Mouse (Mus musculus): ENCODE measurements around the gene Galnt13. TPM values are rescaled to one million over a fixed set of nuclear protein-coding genes. Genes with fewer than 3 reads are reported as not detected.
"Not testable (repeated sequence)": the region's sequence is repeated elsewhere in the genome, so short reads cannot be mapped to it uniquely, and the experiment has no call there.

The Galnt13 gene
- polyA plus RNA-seq, 1 experiment, result 0.62 TPM

DNA sequence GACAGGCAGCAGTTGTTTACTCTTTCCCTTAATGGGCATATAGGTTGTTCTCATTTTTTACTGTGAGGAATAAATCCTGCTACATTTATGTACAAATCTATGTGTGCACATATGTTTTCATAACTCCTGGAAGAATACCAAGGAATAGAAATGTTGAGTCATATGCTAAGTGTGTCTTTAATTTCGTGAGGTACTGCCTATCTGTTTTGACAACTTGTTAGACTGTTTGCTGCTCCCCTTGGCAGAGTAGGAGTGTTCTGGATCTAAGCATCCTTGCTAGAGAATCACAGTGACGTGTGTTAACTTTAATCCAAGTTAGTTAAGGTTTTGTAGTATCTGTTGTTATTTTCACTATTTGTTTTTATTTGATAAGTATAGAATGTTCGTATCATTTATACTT lies 91.0 kb downstream of the Galnt13 start:
- no peaks in the 10 kb centered on the region for H3K4me1 ChIP-seq (ENCODE audit: control insufficient read depth, insufficient read depth, low read length)
- H3K4me3 ChIP-seq (replicated peaks; ENCODE audit: control insufficient read depth, low read depth, low read length), result no peak overlapping the region
- H3K27ac ChIP-seq (ENCODE audit: control insufficient read depth, insufficient read depth, low read depth, low read length, poor library complexity), result no peak overlapping the region
- 56% methylated on average over 3 of the region's 3 CpGs for WGBS
- TF ChIP-seq CTCF (IDR thresholded peaks at IDR 0.05; ENCODE audit: control insufficient read depth, insufficient read depth, low read length) (no peak), POLR2A (IDR thresholded peaks at IDR 0.05; ENCODE audit: borderline replicate concordance, control insufficient read depth, low read depth, low read length) (no peak)

DNA sequence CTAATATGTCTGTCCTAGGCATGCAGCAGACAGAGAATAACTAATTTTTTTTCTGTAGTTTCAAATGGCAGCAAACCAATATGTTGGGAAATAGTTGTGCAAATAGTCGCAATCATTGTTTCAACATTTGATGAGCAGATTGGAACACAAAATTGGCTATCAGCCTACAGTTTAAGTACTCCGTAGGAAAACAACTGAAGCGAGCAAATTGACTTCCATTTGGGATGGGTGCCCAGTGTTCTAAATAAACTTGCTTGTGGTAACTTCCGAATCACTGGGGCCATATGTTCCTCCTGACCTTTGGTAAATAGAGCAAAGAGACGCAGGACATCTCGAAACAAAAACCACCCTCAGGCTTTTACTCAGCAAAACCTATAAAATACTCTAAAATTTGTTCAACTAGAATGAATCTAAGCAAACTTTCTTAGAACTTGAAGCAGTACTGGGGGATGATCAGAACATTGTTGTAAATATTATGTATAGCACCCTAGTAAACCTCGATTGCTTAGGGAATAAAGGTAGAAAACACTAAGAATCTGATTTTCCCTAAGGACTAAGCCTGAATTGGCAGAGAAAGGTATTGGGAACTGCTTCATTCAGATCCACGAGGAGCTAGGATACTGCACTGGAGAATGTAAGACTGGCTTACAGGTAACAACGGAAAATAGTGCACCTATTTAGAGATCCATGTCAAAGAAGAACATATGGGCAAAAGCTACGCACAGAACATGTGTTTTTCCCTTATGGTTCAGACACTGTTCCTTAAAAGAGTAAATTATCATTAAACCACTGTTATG lies 122.4 kb downstream of the Galnt13 start:
- Histone ChIP-seq H3K4me3 (replicated peaks; ENCODE audit: control insufficient read depth, low read depth, low read length) (no peak overlapping the region), H3K27ac (ENCODE audit: control insufficient read depth, insufficient read depth, low read depth, low read length, poor library complexity) (no peak overlapping the region), H3K4me1 (ENCODE audit: control insufficient read depth, insufficient read depth, low read length) (no peaks in the 10 kb centered on the region)
- TF ChIP-seq CTCF (IDR thresholded peaks at IDR 0.05; ENCODE audit: control insufficient read depth, insufficient read depth, low read length) (no peak), POLR2A (IDR thresholded peaks at IDR 0.05; ENCODE audit: borderline replicate concordance, control insufficient read depth, low read depth, low read length) (no peak)
- 76% methylated on average over 10 of the region's 10 CpGs for WGBS

DNA sequence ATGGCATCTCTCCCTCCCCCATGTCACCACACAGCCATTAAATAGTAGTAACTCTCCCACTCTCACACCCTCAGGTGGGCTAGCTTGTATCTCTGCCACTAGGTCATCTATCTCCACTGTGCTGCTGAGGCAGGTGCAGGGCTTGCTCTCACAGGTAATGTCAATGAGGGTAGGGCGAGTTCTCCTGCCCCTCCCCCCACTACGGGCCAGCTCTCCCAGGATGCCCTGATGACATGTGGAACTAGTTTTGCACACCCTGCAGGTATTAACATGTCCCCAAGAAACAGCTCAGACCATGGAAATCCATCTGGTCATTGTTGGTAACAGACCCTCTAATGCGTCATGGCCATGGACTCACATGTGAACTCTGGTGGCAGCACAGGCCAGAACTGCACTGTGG lies 129.0 kb downstream of the Galnt13 start:
- H3K4me3 ChIP-seq (replicated peaks; ENCODE audit: control insufficient read depth, low read depth, low read length), result no peak overlapping the region
- H3K4me1 ChIP-seq (ENCODE audit: control insufficient read depth, insufficient read depth, low read length), result no peaks in the 10 kb centered on the region
- WGBS, result 83% methylated on average over 3 of the region's 3 CpGs
- no peak overlapping the region for H3K27ac ChIP-seq (ENCODE audit: control insufficient read depth, insufficient read depth, low read depth, low read length, poor library complexity)
- TF ChIP-seq POLR2A (IDR thresholded peaks at IDR 0.05; ENCODE audit: borderline replicate concordance, control insufficient read depth, low read depth, low read length), result no peak
- no peak for TF ChIP-seq CTCF (IDR thresholded peaks at IDR 0.05; ENCODE audit: control insufficient read depth, insufficient read depth, low read length)

DNA sequence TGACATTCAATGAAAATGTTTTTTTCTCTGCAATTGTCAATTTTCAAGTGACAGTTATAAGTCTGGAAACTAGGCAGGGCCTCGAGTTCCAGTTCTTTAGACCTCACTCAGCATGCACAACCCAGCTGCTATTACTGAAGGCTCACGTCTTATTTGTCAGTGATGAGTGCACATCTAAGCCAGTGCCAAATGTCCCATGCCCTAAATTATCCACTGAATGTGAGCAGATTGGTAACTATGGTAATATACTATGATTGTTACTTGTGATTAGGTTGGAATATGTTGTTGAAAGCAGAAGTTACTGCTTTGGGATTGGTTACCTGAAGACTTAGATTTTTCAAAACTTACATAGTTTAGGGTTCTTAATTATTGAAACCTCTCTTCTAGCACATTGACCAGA lies 131.1 kb downstream of the Galnt13 start:
- TF ChIP-seq POLR2A (IDR thresholded peaks at IDR 0.05; ENCODE audit: borderline replicate concordance, control insufficient read depth, low read depth, low read length), result no peak
- H3K4me1 ChIP-seq (ENCODE audit: control insufficient read depth, insufficient read depth, low read length), result no peaks in the 10 kb centered on the region
- WGBS, result 50% methylated on average over 2 of the region's 2 CpGs
- no peak overlapping the region for H3K4me3 ChIP-seq (replicated peaks; ENCODE audit: control insufficient read depth, low read depth, low read length)
- no peak overlapping the region for H3K27ac ChIP-seq (ENCODE audit: control insufficient read depth, insufficient read depth, low read depth, low read length, poor library complexity)

DNA sequence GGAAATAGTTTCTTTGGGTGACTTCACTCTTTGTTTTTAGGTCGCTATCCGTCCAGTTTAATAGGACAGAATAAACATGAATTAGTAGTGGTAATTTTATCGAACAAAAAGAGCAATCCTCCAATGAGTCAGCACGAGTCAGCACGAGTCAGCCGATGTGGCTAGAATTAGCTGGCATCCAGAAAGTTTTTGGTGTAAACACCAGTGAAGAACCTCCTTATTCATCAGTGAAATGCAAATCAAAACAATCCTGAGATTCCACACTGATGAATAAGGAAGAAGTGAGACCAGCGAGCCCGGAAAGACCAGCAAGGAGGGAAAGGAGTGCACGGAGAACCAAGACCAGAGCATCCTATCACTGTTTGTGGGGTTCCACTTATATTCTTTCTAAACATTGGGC lies 131.5 kb downstream of the Galnt13 start:
- Histone ChIP-seq H3K4me1 (ENCODE audit: control insufficient read depth, insufficient read depth, low read length) (no peaks in the 10 kb centered on the region), H3K27ac (ENCODE audit: control insufficient read depth, insufficient read depth, low read depth, low read length, poor library complexity) (no peak overlapping the region), H3K4me3 (replicated peaks; ENCODE audit: control insufficient read depth, low read depth, low read length) (no peak overlapping the region)
- 79% methylated on average over 9 of the region's 9 CpGs for WGBS
- TF ChIP-seq CTCF (IDR thresholded peaks at IDR 0.05; ENCODE audit: control insufficient read depth, insufficient read depth, low read length), result no peak
- TF ChIP-seq POLR2A (IDR thresholded peaks at IDR 0.05; ENCODE audit: borderline replicate concordance, control insufficient read depth, low read depth, low read length), result no peak

DNA sequence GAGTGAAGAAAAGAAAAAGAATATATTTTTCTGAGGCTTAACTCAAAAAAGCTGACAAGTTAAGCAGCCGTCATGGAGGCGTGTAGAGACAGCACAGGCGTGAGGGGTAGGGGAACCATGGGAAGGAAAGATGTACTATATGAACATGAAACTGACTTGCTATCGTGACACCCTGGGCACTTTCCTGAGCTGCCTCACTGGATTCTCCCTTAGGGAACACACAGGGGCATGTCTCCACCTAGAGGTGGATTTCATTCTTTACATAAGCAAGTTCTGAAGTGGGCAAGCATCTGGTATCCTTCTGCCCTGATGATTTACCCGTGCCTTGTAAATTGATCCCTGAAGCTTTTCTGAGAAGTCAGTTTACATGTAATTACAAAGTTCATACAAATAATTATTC lies 277.7 kb downstream of the Galnt13 start:
- not testable (repeated sequence) for H3K4me1 ChIP-seq (ENCODE audit: control insufficient read depth, insufficient read depth, low read length); H3K27ac ChIP-seq (ENCODE audit: control insufficient read depth, insufficient read depth, low read depth, low read length, poor library complexity); H3K4me3 ChIP-seq (replicated peaks; ENCODE audit: control insufficient read depth, low read depth, low read length)
- WGBS, result no CpG with 5 or more reads among the region's 5 CpGs

DNA sequence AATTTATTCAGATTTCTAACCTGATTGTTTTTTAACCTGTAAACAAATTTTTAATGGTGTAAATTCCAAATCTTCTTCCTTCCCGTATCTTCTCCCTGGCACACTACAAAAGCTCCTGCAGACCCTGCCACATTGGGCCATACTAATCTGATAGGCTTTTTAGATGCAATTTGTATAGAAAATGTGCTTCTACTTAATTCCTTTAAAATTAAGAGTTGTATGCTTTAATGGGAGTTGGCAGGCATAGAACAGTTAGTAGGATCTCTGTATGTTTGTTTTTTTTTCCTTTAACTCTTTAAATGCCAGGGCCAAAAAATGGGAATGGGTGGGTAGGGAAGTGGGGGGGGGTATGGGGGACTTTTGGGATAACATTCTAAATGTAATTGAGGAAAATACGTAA lies 315.1 kb downstream of the Galnt13 start:
- no peak for TF ChIP-seq POLR2A (IDR thresholded peaks at IDR 0.05; ENCODE audit: borderline replicate concordance, control insufficient read depth, low read depth, low read length)
- TF ChIP-seq CTCF (IDR thresholded peaks at IDR 0.05; ENCODE audit: control insufficient read depth, insufficient read depth, low read length), result no peak
- Histone ChIP-seq H3K27ac (ENCODE audit: control insufficient read depth, insufficient read depth, low read depth, low read length, poor library complexity) (no peak overlapping the region), H3K4me1 (ENCODE audit: control insufficient read depth, insufficient read depth, low read length) (no peaks in the 10 kb centered on the region), H3K4me3 (replicated peaks; ENCODE audit: control insufficient read depth, low read depth, low read length) (no peak overlapping the region)
- 77% methylated on average over 2 of the region's 2 CpGs for WGBS

DNA sequence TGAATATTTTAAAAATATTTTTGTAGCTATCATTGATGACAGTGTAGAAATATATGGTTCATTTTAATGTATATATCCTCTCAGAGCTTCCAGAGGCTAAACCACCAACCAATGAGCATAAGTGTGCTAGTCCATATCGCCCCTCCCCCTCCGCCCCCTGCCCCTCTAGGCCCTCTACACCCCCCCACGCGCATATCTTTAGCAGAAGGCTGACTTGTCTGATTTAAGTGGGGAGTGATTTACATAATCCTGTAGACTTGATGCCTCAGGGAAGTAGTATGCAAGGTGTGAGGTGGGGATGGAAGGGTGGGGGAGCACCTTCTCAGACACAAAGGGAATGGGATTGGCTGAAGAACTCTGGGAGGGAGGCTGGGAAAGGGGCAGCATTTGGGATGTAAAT lies 323.7 kb downstream of the Galnt13 start:
- WGBS, result 32% methylated on average over 4 of the region's 4 CpGs
- H3K4me1 ChIP-seq (ENCODE audit: control insufficient read depth, insufficient read depth, low read length), result no peaks in the 10 kb centered on the region
- no peak overlapping the region for H3K4me3 ChIP-seq (replicated peaks; ENCODE audit: control insufficient read depth, low read depth, low read length)

DNA sequence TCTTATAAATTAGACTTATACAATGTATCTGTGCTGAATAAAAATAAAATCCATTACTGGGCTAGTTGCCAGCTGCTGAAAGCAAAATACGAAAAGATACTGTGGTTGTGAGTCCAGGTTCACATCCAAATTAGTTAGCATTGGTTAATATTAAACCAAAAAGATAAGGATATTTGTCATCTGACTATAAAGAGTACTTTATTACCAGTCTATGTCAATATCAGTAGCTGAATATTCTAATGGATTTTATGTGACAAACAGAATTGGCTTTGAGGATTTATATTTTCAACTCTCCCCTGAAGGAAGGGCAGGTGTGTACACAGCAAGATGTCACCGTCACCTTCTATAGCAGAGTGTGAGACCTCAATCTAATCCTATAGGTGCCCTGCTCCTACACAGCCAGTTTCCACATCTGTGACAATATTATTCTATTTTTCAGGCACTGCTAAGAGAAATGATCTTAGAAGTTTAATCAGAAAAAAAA lies 342.7 kb downstream of the Galnt13 start:
- 73% methylated on average over 2 of the region's 2 CpGs for WGBS

More for the DNA sequence above, 323.7 kb downstream of the Galnt13 start:
- TF ChIP-seq CTCF (IDR thresholded peaks at IDR 0.05; ENCODE audit: control insufficient read depth, insufficient read depth, low read length), result no peak
- TF ChIP-seq POLR2A (IDR thresholded peaks at IDR 0.05; ENCODE audit: borderline replicate concordance, control insufficient read depth, low read depth, low read length), result no peak
- H3K27ac ChIP-seq (ENCODE audit: control insufficient read depth, insufficient read depth, low read depth, low read length, poor library complexity), result no peak overlapping the region

More for the DNA sequence above, 342.7 kb downstream of the Galnt13 start:
- Histone ChIP-seq H3K4me1 (ENCODE audit: control insufficient read depth, insufficient read depth, low read length) (no peaks in the 10 kb centered on the region), H3K27ac (ENCODE audit: control insufficient read depth, insufficient read depth, low read depth, low read length, poor library complexity) (no peak overlapping the region), H3K4me3 (replicated peaks; ENCODE audit: control insufficient read depth, low read depth, low read length) (no peak overlapping the region)
- TF ChIP-seq CTCF (IDR thresholded peaks at IDR 0.05; ENCODE audit: control insufficient read depth, insufficient read depth, low read length) (no peak), POLR2A (IDR thresholded peaks at IDR 0.05; ENCODE audit: borderline replicate concordance, control insufficient read depth, low read depth, low read length) (no peak)
